Mouse (Mus musculus): ENCODE results near the gene Iqca.
A peak's percentile ranks its signal among the peaks of the same experiment; 100 is the strongest.

The Iqca gene

GRCm38 (mm10) chr1:90139729-90140128 lies 13.5 kb downstream of the Iqca start:
- no peak for DNase-seq (ENCODE audit: low spot score in 2 of 2)

- no peak for DNase-seq (ENCODE audit: low spot score in 2 of 2)
Measured at GRCm38 (mm10) chr1:90132402-90132801, 20.8 kb downstream of the Iqca start.

- DNase-seq (ENCODE audit: low spot score in 2 of 2) = no peak
Measured at GRCm38 (mm10) chr1:90131982-90132381, 21.2 kb downstream of the Iqca start.

GRCm38 (mm10) chr1:90124561-90124960 lies 28.6 kb downstream of the Iqca start:
- DNase-seq (ENCODE audit: low spot score in 2 of 2) = no peak

- DNase-seq (ENCODE audit: low spot score in 2 of 2) = no peak
Measured at GRCm38 (mm10) chr1:90120706-90121105, 32.5 kb downstream of the Iqca start.

GRCm38 (mm10) chr1:90119214-90119613 lies 34.0 kb downstream of the Iqca start:
- no peak for DNase-seq (ENCODE audit: low spot score in 2 of 2)

- DNase-seq (ENCODE audit: low spot score in 2 of 2) = no peak
Measured at GRCm38 (mm10) chr1:90117207-90117606, 36.0 kb downstream of the Iqca start.

GRCm38 (mm10) chr1:90114586-90114985 lies 38.6 kb downstream of the Iqca start:
- no peak for DNase-seq (ENCODE audit: low spot score in 2 of 2)

GRCm38 (mm10) chr1:90113655-90114244 lies 39.5 kb downstream of the Iqca start:
- no peak for DNase-seq (ENCODE audit: low spot score in 2 of 2)

- DNase-seq (ENCODE audit: low spot score in 2 of 2) = no peak
Measured at GRCm38 (mm10) chr1:90112669-90113068, 40.5 kb downstream of the Iqca start.

- DNase-seq (ENCODE audit: low spot score in 2 of 2) = no peak
Measured at GRCm38 (mm10) chr1:90111198-90111839, 41.9 kb downstream of the Iqca start.

- DNase-seq (ENCODE audit: low spot score in 2 of 2) = no peak
Measured at GRCm38 (mm10) chr1:90103896-90104487, 49.2 kb downstream of the Iqca start.

GRCm38 (mm10) chr1:90100360-90101232 lies 52.6 kb downstream of the Iqca start:
- DNase-seq (ENCODE audit: low spot score in 2 of 2) = peak in 1 of 2 experiments; percentile 41

- DNase-seq (ENCODE audit: low spot score in 2 of 2) = no peak
Measured at GRCm38 (mm10) chr1:90092816-90093493, 60.2 kb downstream of the Iqca start.

GRCm38 (mm10) chr1:90088192-90088990 lies 64.8 kb downstream of the Iqca start:
- DNase-seq (ENCODE audit: low spot score in 2 of 2) = no peak

- DNase-seq (ENCODE audit: low spot score in 2 of 2) = no peak
Measured at GRCm38 (mm10) chr1:90086461-90086860, 66.7 kb downstream of the Iqca start.

GRCm38 (mm10) chr1:90085526-90086157 lies 67.6 kb downstream of the Iqca start:
- no peak for DNase-seq (ENCODE audit: low spot score in 2 of 2)

GRCm38 (mm10) chr1:90076291-90076690 lies 76.9 kb downstream of the Iqca start:
- no peak for DNase-seq (ENCODE audit: low spot score in 2 of 2)

GRCm38 (mm10) chr1:90074779-90075178 lies 78.4 kb downstream of the Iqca start:
- no peak for DNase-seq (ENCODE audit: low spot score in 2 of 2)

GRCm38 (mm10) chr1:90071812-90072580 lies 81.2 kb downstream of the Iqca start:
- DNase-seq (ENCODE audit: low spot score in 2 of 2) = no peak
